Mouse (Mus musculus): ENCODE measurements around the gene Gm45808. TPM values are rescaled to one million over a fixed set of nuclear protein-coding genes. Genes with fewer than 3 reads are reported as not detected.

The Gm45808 gene
- polyA plus RNA-seq, 1 experiment from 2014 or later, result not detected

DNA sequence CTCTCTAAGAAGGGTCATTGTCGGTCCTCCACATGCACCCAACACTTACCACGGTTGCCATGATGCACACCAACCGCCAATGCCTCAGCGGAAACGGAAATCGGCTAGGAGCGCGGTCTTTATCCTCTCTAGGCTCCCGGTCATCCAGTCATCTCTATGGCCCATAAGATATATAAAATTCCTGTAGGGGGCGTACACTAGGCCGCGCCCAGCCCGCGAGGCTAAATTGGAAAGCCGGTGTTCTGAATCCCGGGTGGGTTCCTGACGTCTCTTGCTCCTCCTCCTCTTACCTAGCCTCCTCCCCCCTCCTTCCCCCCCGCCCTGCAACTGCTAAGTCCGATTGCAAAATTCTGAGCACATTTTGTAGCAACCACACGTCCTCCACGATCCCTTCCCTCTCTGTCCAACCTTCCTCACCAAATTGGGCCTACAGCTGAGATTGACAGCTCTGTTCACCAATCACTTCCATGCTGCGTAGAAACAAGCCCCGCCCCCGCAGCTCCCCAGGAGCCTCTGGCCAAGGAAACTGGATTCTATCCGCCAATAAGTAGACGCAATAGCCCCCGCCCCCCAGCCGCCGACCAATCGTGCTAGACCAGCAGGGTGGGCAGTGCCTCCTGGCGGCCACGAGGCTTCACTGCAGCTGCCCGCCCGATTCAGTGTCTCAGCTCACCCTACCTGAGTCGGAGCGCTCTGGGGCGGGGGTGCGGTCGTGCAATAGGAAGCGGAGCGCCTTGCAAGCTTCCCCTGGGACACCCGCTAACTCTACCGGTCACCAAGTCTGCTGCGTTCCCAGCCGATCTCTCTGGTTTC, 52.2 kb downstream of the Gm45808 start, which contains the start of gene Gys1:
Gys1 (plus strand) TSS at position 642 of the 813 bp plus-strand sequence.
- WGBS, result under 1% methylated on average over 45 of the region's 45 CpGs
- H3K36me3 ChIP-seq (replicated peaks), result peaks cover under 1% of the 10 kb centered on the region; the same call in 1 of the 2 replicates
- H3K9ac ChIP-seq, result peak within 1 kb of the TSS; percentile 72
- ATAC-seq (replicated peaks), result peak; percentile 96
- H3K27ac ChIP-seq, result peak within 1 kb of the TSS; percentile 88
- no peaks in the 10 kb centered on the region for H3K9me3 ChIP-seq
- peak within 1 kb of the TSS; percentile 62 for H3K4me3 ChIP-seq
- H3K4me1 ChIP-seq, result peaks cover 41% of the 10 kb centered on the region
- peak within 1 kb of the TSS; percentile 94 for H3K4me2 ChIP-seq
- H3K27me3 ChIP-seq (replicated peaks), result no peaks in the 10 kb centered on the region

DNA sequence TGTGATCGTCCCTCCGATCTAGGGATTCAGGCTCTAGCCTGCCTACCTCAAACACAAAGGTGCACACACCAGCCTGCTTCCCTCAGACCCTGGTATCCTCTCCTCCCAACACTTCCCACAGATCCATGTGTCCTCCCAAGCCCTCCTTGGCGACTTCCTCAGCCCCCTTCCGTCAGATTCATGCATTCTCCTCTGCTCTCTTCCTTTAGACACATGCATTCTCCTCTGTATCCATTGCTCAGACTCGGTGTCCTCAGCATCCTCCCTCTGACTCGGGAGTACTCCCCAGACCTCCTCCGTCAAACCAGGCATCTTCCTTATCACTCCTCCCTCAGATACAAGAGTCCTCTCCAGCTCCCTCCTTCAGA, 52.8 kb downstream of the Gm45808 start:
- Histone ChIP-seq H3K4me1 (peaks cover 41% of the 10 kb centered on the region), H3K36me3 (replicated peaks) (peaks cover 7% of the 10 kb centered on the region), H3K27me3 (replicated peaks) (no peaks in the 10 kb centered on the region), H3K4me2 (peak overlapping the region; percentile 94), H3K9ac (peak overlapping the region; percentile 72), H3K27ac (peak overlapping the region; percentile 88), H3K9me3 (no peaks in the 10 kb centered on the region), H3K4me3 (peak overlapping the region; percentile 62)
- WGBS, result 2% methylated on average over 7 of the region's 7 CpGs
- 0 out of 2 replicates have a peak, but pooled peaks have one; percentile 7 for ATAC-seq (replicated peaks)

DNA sequence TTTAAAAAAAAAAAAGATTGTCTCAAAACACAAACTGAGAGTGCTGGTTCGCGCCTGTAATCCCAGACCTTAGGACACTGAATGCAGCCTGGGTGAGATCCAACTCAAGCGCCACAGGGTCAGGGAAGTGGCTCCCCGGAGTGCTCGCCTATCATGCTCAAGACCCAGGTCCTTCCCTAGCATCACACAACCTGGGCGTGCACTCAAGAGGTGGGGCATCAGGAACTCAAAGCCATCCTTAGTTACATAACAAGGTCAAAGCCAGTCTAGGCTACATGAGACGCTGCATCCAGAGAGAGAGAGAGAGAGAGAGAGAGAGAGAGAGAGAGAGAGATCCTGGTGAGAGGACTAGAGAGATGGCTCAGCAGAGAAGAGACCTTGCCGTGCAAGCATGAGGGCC, 60.1 kb downstream of the Gm45808 start:
- Histone ChIP-seq H3K9ac (no peak overlapping the region), H3K4me1 (no peaks in the 10 kb centered on the region), H3K4me3 (no peak overlapping the region), H3K36me3 (replicated peaks) (peaks cover 49% of the 10 kb centered on the region), H3K9me3 (no peaks in the 10 kb centered on the region), H3K27ac (no peak overlapping the region), H3K4me2 (no peak overlapping the region), H3K27me3 (replicated peaks) (no peaks in the 10 kb centered on the region; the same call in 1 of the 2 replicates)
- no peak for ATAC-seq (replicated peaks)
- 95% methylated on average over 8 of the region's 8 CpGs for WGBS

DNA sequence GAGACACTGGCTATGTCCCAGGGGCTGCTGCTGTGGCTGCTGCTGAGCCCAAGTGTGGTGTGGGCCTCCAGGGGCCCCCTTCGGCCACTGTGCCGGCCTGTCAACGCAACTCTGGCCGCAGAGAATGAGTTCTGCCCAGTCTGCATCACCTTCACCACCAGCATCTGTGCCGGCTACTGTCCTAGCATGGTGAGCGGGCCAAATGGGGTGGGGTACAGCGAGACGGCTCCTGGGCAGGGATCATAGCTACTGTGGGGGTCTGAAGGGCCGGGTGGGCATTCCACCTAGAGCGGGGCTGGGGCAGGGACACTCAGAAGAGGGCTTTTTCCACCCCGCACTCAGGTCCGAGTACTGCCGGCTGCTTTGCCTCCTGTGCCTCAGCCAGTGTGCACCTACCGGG, 65.4 kb downstream of the Gm45808 start:
- Histone ChIP-seq H3K4me1 (no peaks in the 10 kb centered on the region), H3K36me3 (replicated peaks) (peaks cover 39% of the 10 kb centered on the region), H3K27me3 (replicated peaks) (peaks cover 48% of the 10 kb centered on the region), H3K9me3 (no peaks in the 10 kb centered on the region), H3K4me3 (no peak overlapping the region), H3K27ac (no peak overlapping the region), H3K9ac (no peak overlapping the region), H3K4me2 (no peak overlapping the region)
- ATAC-seq (replicated peaks), result no peak
- WGBS, result 92% methylated on average over 14 of the region's 14 CpGs

DNA sequence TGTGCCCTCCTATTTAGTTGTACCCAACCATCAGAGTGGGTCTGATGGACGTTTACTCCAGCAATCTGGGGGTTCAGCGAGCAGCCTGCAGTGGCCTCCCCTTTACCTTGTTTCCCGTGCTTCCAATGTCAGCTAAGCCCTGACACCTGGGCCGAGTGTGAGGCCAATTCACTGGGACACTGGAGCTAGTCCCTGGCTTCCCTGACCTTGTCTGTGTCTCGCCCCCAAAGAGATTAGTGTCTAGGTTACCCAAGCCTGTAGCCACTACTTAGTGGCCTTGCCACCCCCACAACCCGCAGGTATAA, 66.0 kb downstream of the Gm45808 start, which contains the start of gene Lhb:
Lhb (plus strand) TSS at position 206 of the 305 bp plus-strand sequence.
- no peak for ATAC-seq (replicated peaks)

DNA sequence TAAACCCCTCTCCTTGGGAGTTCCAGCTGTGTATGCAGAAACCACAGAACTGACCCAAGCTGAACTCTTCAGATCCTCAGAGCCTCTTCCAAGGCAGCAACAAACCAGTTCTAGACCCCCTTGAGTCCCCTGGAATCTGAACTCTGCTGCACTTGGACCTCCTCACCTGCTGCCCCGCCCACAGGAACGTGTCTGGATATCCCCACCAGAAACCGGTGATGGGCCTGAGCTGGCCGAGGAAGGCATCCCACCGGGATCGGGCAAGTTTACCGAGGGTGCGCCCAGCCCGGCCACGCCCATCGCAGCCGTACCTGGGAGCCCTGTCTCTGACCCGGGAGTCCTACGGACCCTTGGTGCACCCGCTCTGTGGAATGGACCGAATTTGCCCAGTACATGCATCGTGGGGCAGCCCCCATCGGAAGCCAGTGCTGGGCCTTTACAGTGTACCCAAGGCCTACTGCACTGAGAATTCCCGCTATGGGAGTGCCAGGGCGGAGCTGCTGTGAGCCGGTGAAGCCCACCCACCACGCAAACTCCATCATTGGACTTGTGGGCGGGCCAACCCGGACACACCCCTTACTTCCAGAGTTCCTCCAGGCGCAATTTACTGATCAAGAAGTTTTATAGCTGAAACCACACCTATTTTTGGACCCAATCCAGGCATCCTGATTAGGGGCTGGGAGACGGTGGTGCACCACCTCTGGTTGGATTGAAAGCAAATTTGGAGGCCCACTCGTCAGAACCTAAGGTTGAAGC, 66.6 kb downstream of the Gm45808 start:
- 17% methylated on average over 27 of the region's 27 CpGs for WGBS

More for the DNA sequence above, 66.0 kb downstream of the Gm45808 start, which contains the start of gene Lhb:
- H3K27me3 ChIP-seq (replicated peaks), result peaks cover 54% of the 10 kb centered on the region
- H3K4me2 ChIP-seq, result no peak within 1 kb of the TSS
- peaks cover 39% of the 10 kb centered on the region for H3K36me3 ChIP-seq (replicated peaks)
- no peak within 1 kb of the TSS for H3K27ac ChIP-seq
- no peak within 1 kb of the TSS for H3K4me3 ChIP-seq
- no peak within 1 kb of the TSS for H3K9ac ChIP-seq
- WGBS, result 71% methylated on average over 6 of the region's 6 CpGs
- no peaks in the 10 kb centered on the region for H3K4me1 ChIP-seq
- H3K9me3 ChIP-seq, result no peaks in the 10 kb centered on the region

DNA sequence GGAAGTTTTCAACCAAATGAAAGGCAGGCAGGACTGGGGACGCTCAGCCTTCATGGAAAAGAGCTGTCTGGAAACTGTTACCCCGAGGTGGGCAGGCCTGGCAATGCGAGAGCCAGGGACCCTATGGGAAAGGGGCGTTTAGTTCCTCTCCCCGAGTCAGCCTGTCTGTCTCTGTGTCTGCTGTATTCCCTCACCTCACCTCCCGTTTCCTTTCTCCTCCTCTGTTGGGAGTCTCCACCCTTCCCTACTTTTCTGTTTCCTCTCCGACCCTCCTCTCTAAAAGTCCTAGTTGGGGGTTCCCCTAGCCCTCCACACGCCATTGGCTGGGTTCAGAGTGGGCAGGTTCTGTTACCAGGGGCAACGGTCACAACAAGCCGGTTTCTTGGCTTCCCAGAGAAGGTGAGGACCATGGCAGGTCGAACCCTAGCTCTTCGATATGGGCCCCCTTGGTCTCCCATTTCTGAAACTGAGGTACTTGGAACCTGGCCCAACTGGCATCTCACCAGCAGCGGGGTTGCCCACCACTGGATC, 68.6 kb downstream of the Gm45808 start:
- no peak overlapping the region for H3K4me2 ChIP-seq
- WGBS, result 12% methylated on average over 13 of the region's 13 CpGs
- no peak overlapping the region for H3K27ac ChIP-seq

More for the DNA sequence above, 66.6 kb downstream of the Gm45808 start:
- no peak for ATAC-seq (replicated peaks)
- no peaks in the 10 kb centered on the region for H3K9me3 ChIP-seq
- peaks cover 37% of the 10 kb centered on the region for H3K36me3 ChIP-seq (replicated peaks)
- no peak overlapping the region for H3K4me3 ChIP-seq
- no peak overlapping the region for H3K4me2 ChIP-seq
- H3K27me3 ChIP-seq (replicated peaks), result peaks cover 60% of the 10 kb centered on the region
- H3K9ac ChIP-seq, result no peak overlapping the region
- H3K27ac ChIP-seq, result no peak overlapping the region
- H3K4me1 ChIP-seq, result no peaks in the 10 kb centered on the region

More for the DNA sequence above, 68.6 kb downstream of the Gm45808 start:
- H3K4me3 ChIP-seq, result no peak overlapping the region
- H3K9me3 ChIP-seq, result no peaks in the 10 kb centered on the region
- H3K9ac ChIP-seq, result no peak overlapping the region
- peaks cover 17% of the 10 kb centered on the region for H3K36me3 ChIP-seq (replicated peaks)
- peaks cover 11% of the 10 kb centered on the region for H3K4me1 ChIP-seq
- H3K27me3 ChIP-seq (replicated peaks), result peaks cover 80% of the 10 kb centered on the region
- no peak for ATAC-seq (replicated peaks)

Small RNAs within 50 kb of the gene (microRNA-seq; reads per million reads assigned to microRNA genes)
- not detected for gene Gm22133

Other genes with a start within 250 kb of the Gm45808 start
- 1.3 and 1.7 TPM in 2 replicates for gene Cd37, start 247.7 kb downstream of the Gm45808 start, polyA plus RNA-seq (2015; fragmentation: Nextera tagmentation; extraction: Ambion mirVana)
- gene Slc6a16, start 245.7 kb downstream of the Gm45808 start, polyA plus RNA-seq (2015; fragmentation: Nextera tagmentation; extraction: Ambion mirVana), result 0.50 and 0.91 TPM in 2 replicates
- gene Slc6a21, start 209.3 kb downstream of the Gm45808 start, polyA plus RNA-seq (2015; fragmentation: Nextera tagmentation; extraction: Ambion mirVana), result not detected in 2 replicates
- gene Trpm4, start 153.0 kb downstream of the Gm45808 start, polyA plus RNA-seq (2015; fragmentation: Nextera tagmentation; extraction: Ambion mirVana), result 10.7 and 12.7 TPM in 2 replicates
- gene Hrc, start 151.5 kb downstream of the Gm45808 start, polyA plus RNA-seq (2015; fragmentation: Nextera tagmentation; extraction: Ambion mirVana), result 0.23 and 0.26 TPM in 2 replicates
- gene Ppfia3, start 119.8 kb downstream of the Gm45808 start, polyA plus RNA-seq (2015; fragmentation: Nextera tagmentation; extraction: Ambion mirVana), result 29.9 and 31.3 TPM in 2 replicates
- 24.4 TPM in 2 replicates for gene Lin7b, start 116.2 kb downstream of the Gm45808 start, polyA plus RNA-seq (2015; fragmentation: Nextera tagmentation; extraction: Ambion mirVana)
- 202 and 214 TPM in 2 replicates for gene Snrnp70, start 91.1 kb downstream of the Gm45808 start, polyA plus RNA-seq (2015; fragmentation: Nextera tagmentation; extraction: Ambion mirVana)
- gene Kcna7, start 81.2 kb downstream of the Gm45808 start, polyA plus RNA-seq (2015; fragmentation: Nextera tagmentation; extraction: Ambion mirVana), result not detected in 2 replicates
- 0.10 TPM in 1 of 2 replicates, not detected in the other for gene Ntf5, start 73.1 kb downstream of the Gm45808 start, polyA plus RNA-seq (2015; fragmentation: Nextera tagmentation; extraction: Ambion mirVana)
- gene Lhb, start 66.0 kb downstream of the Gm45808 start, polyA plus RNA-seq (2015; fragmentation: Nextera tagmentation; extraction: Ambion mirVana), result 0.45 and 0.63 TPM in 2 replicates
- gene Gys1, start 52.0 kb downstream of the Gm45808 start, polyA plus RNA-seq (2015; fragmentation: Nextera tagmentation; extraction: Ambion mirVana), result 21.0 and 22.7 TPM in 2 replicates
- gene Ruvbl2, start 48.7 kb downstream of the Gm45808 start, polyA plus RNA-seq (2015; fragmentation: Nextera tagmentation; extraction: Ambion mirVana), result 107 and 117 TPM in 2 replicates
- 6,021 and 6,209 TPM in 2 replicates for gene Ftl1, start 26.9 kb downstream of the Gm45808 start, polyA plus RNA-seq (2015; fragmentation: Nextera tagmentation; extraction: Ambion mirVana)
- gene Bax, start 19.9 kb downstream of the Gm45808 start, polyA plus RNA-seq (2015; fragmentation: Nextera tagmentation; extraction: Ambion mirVana), result 257 and 261 TPM in 2 replicates
- gene Tulp2, start 4.9 kb downstream of the Gm45808 start, polyA plus RNA-seq (2015; fragmentation: Nextera tagmentation; extraction: Ambion mirVana), result 0.08 and 0.23 TPM in 2 replicates
- 4.0 and 4.1 TPM in 2 replicates for gene Dhdh, start 2.0 kb upstream of the Gm45808 start, polyA plus RNA-seq (2015; fragmentation: Nextera tagmentation; extraction: Ambion mirVana)
- 118 and 121 TPM in 2 replicates for gene Nucb1, start 23.6 kb upstream of the Gm45808 start, polyA plus RNA-seq (2015; fragmentation: Nextera tagmentation; extraction: Ambion mirVana)
- 11.7 and 12.5 TPM in 2 replicates for gene Ppp1r15a, start 39.5 kb upstream of the Gm45808 start, polyA plus RNA-seq (2015; fragmentation: Nextera tagmentation; extraction: Ambion mirVana)
- 1.3 TPM in 2 replicates for gene Plekha4, start 39.5 kb upstream of the Gm45808 start, polyA plus RNA-seq (2015; fragmentation: Nextera tagmentation; extraction: Ambion mirVana)
- 0.37 TPM in 1 of 2 replicates, not detected in the other for gene Hsd17b14, start 68.1 kb upstream of the Gm45808 start, polyA plus RNA-seq (2015; fragmentation: Nextera tagmentation; extraction: Ambion mirVana)
- gene Bcat2, start 83.3 kb upstream of the Gm45808 start, polyA plus RNA-seq (2015; fragmentation: Nextera tagmentation; extraction: Ambion mirVana), result 23.8 and 27.1 TPM in 2 replicates
- not detected in 2 replicates for gene Fgf21, start 128.7 kb upstream of the Gm45808 start, polyA plus RNA-seq (2015; fragmentation: Nextera tagmentation; extraction: Ambion mirVana)
- gene Fut1, start 130.5 kb upstream of the Gm45808 start, polyA plus RNA-seq (2015; fragmentation: Nextera tagmentation; extraction: Ambion mirVana), result not detected in 2 replicates
- gene Izumo1, start 135.0 kb upstream of the Gm45808 start, polyA plus RNA-seq (2015; fragmentation: Nextera tagmentation; extraction: Ambion mirVana), result not detected in 2 replicates
- 21.8 and 23.1 TPM in 2 replicates for gene Rasip1, start 140.7 kb upstream of the Gm45808 start, polyA plus RNA-seq (2015; fragmentation: Nextera tagmentation; extraction: Ambion mirVana)
- gene Mamstr, start 153.2 kb upstream of the Gm45808 start, polyA plus RNA-seq (2015; fragmentation: Nextera tagmentation; extraction: Ambion mirVana), result 3.6 and 3.8 TPM in 2 replicates
- gene Fut2, start 179.6 kb upstream of the Gm45808 start, polyA plus RNA-seq (2015; fragmentation: Nextera tagmentation; extraction: Ambion mirVana), result 0.05 and 0.18 TPM in 2 replicates
- 0.88 and 1.3 TPM in 2 replicates for gene Ntn5, start 197.2 kb upstream of the Gm45808 start, polyA plus RNA-seq (2015; fragmentation: Nextera tagmentation; extraction: Ambion mirVana)
- 0.34 and 0.36 TPM in 2 replicates for gene Sec1, start 207.6 kb upstream of the Gm45808 start, polyA plus RNA-seq (2015; fragmentation: Nextera tagmentation; extraction: Ambion mirVana)
- gene Car11, start 213.0 kb upstream of the Gm45808 start, polyA plus RNA-seq (2015; fragmentation: Nextera tagmentation; extraction: Ambion mirVana), result 70.7 and 73.8 TPM in 2 replicates
- 3.3 and 3.8 TPM in 2 replicates for gene Dbp, start 218.3 kb upstream of the Gm45808 start, polyA plus RNA-seq (2015; fragmentation: Nextera tagmentation; extraction: Ambion mirVana)
- 537 and 538 TPM in 2 replicates for gene Rpl18, start 228.6 kb upstream of the Gm45808 start, polyA plus RNA-seq (2015; fragmentation: Nextera tagmentation; extraction: Ambion mirVana)
- gene Sphk2, start 231.2 kb upstream of the Gm45808 start, polyA plus RNA-seq (2015; fragmentation: Nextera tagmentation; extraction: Ambion mirVana), result 24.5 and 26.4 TPM in 2 replicates
- 0.54 and 0.74 TPM in 2 replicates for gene Fam83e, start 234.4 kb upstream of the Gm45808 start, polyA plus RNA-seq (2015; fragmentation: Nextera tagmentation; extraction: Ambion mirVana)
- not detected in 2 replicates for gene Spaca4, start 239.0 kb upstream of the Gm45808 start, polyA plus RNA-seq (2015; fragmentation: Nextera tagmentation; extraction: Ambion mirVana)

Data from midbrain, embryonic 15.5 days (tissue).